Mouse (Mus musculus): ENCODE measurements around the gene Abhd15.

Gene Abhd15

GRCm38 (mm10) chr11:77493512-77494343, 21.2 kb upstream of the Abhd15 start, which contains the start of gene Git1:
Git1 (plus strand) TSS chr11:77493562.
- peak; percentile 67 to 76 for DNase-seq

GRCm38 (mm10) chr11:77494344-77494676, 20.6 kb upstream of the Abhd15 start:
- DNase-seq, result no peak

GRCm38 (mm10) chr11:77494782-77495181, 20.1 kb upstream of the Abhd15 start:
- no peak for DNase-seq

DNA sequence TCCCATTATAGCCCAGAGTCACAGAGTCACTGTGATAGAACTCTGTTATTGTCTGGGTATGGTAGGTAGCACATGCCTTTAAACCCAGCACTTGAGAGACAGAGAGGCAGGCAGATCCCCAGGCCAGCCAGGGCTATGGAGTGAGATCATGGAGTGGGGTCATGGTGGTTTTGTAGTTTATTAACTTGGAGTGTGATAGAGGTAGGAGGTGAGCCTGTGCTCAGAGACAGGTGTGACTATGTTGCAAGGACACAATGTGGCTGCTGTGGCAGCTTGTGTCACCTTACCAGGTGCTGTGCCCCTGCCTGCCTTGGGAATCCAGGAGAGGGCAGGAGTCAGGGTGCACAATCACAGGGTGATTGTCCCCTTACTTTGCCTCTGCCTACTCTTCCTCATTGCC, 19.4 kb upstream of the Abhd15 start:
- DNase-seq, result peak in 1 of 2 experiments; percentile 5

- DNase-seq, result peak; percentile 78 to 86
Observed at GRCm38 (mm10) chr11:77497341-77497756, 17.6 kb upstream of the Abhd15 start.

GRCm38 (mm10) chr11:77497851-77498250, 17.1 kb upstream of the Abhd15 start:
- peak in 1 of 2 experiments; percentile 60 for DNase-seq

DNA sequence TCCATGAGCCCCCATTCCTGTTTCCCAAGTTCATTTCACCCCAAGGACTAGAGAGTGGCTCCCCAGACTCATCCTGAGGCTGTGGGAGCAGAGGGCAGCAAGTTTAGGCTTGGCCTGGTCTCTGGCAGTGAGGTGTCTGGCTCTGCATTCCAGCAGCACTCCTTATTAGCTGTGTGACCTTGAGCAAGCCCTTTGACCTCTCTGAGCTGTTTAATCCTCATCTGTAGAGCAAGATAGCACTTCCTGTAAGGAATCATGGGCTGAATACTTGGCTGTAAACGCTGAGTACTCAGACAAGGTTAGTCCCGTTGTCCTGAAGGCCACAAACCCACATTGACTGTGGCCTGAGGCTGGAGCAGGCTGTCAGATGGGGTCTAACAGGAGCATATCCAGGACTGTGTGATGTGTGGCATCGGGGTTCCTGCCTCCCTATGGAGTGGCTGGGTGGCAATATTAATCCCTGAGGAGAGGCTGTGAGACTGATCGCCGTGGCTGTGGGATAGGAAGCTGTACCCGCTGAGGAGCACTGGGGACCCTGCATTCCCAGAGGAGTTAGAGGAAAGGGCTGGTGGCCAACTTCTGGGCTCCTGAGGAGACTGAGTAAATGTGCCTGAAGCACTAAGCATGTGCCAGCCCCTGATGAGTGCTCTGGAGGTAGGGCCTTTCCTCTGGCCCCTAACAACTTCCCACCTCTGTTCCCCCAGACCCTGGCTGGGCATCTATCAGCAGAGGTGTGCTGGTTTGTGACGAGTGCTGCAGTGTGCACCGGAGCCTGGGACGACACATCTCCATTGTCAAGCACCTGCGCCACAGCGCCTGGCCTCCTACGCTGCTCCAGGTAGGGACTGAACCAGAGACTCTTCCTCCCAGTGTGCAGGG, 16.4 kb upstream of the Abhd15 start:
- DNase-seq, result peak in 1 of 2 experiments; percentile 24

GRCm38 (mm10) chr11:77499354-77499753, 15.6 kb upstream of the Abhd15 start:
- no peak for DNase-seq

- DNase-seq, result peak in 1 of 2 experiments; percentile 18
Observed at GRCm38 (mm10) chr11:77500361-77501325, 14.3 kb upstream of the Abhd15 start.

GRCm38 (mm10) chr11:77501392-77501791, 13.5 kb upstream of the Abhd15 start:
- DNase-seq, result peak; percentile 82 to 87

GRCm38 (mm10) chr11:77501971-77502370, 12.9 kb upstream of the Abhd15 start:
- peak in 1 of 2 experiments; percentile 1 for DNase-seq

GRCm38 (mm10) chr11:77502481-77502880, 12.4 kb upstream of the Abhd15 start:
- no peak for DNase-seq

- peak in 1 of 2 experiments; percentile 53 for DNase-seq
Observed at GRCm38 (mm10) chr11:77503511-77503910, 11.4 kb upstream of the Abhd15 start.

- DNase-seq, result peak in 1 of 2 experiments; percentile 7
Observed at GRCm38 (mm10) chr11:77504377-77504776, 10.5 kb upstream of the Abhd15 start.

- peak in 1 of 2 experiments; percentile 16 for DNase-seq
Observed at GRCm38 (mm10) chr11:77505291-77505980, 9.5 kb upstream of the Abhd15 start.

GRCm38 (mm10) chr11:77506273-77506672, 8.6 kb upstream of the Abhd15 start:
- peak in 1 of 2 experiments; percentile 61 for DNase-seq

GRCm38 (mm10) chr11:77506941-77507340, 8.0 kb upstream of the Abhd15 start:
- peak in 1 of 2 experiments; percentile 4 for DNase-seq

- peak in 1 of 2 experiments; percentile 3 for DNase-seq
Observed at GRCm38 (mm10) chr11:77507426-77507825, 7.5 kb upstream of the Abhd15 start.

DNA sequence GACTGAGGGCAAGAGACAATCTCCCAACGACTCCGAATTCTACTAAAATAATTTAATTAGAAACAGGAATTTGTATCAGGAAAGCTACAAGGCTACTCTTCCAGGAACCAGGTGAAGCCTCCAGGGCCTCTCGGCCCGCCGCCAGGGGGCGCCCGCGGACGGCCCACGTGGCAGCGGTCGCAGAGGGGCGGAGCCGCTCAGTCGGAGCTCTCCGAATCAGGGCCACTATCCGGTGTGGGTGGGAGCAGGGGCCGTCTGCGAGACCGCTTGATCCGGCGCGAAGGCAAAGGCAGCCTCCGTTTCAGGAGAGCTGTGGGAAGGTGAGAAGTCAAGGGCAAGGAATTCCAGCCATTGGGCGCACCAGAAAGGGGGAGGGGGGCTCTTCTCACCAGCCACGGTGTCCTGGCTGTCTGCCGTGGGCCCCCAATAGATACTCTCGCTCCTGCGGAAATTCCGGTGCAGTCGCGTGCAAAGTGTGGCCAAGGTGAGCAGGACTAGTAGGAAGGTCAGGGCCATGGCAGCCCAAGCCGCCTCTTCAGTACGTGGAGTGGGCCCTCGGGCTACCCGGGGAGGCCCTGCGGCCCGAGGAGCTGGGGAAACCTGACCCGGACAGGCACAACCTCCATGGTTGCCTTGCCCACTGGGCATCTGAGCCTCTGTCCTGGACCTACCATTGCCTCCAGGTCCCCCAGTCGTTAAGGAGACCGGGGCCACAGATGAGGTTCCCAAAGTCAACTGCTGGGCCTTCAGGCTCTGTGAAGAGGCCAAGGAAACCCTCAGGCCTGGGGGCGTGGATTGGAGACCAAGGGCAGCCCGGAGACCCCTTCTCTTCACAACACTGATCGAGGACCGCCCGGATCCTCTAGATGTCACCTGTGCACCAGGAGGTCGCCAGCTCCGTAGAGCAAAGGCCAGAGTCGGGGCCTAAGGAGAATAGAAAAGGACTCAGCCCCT, 6.6 kb upstream of the Abhd15 start:
- DNase-seq, result peak; percentile 91 to 95

- no peak for DNase-seq
Observed at GRCm38 (mm10) chr11:77511336-77511735, 3.6 kb upstream of the Abhd15 start.
